Mouse (Mus musculus) heart, embryonic 16.5 days (tissue): ENCODE data around the gene Dazap1. TPM values are rescaled to one million over a fixed set of nuclear protein-coding genes. Genes with fewer than 3 reads are reported as not detected.
A peak's percentile ranks its signal among the peaks of the same experiment; 100 is the strongest.

ENCODE experiments used
- ATAC-seq: fragments of 200-750 bp; cut with Nextera tagmentation; replicated peaks from 2 replicates; pipeline ENCODE4 v1.8.0; 2017; ENCODE audit warnings: moderate number of reproducible peaks; ENCODE audit not compliant: insufficient read depth, low FRiP score; ENCODE audit errors: extremely low read depth
- H3K27ac ChIP-seq: fragments of 300-500 bp; sonication (generic); 2 replicates; pipeline ENCODE4 v1.5.1; 2014; ENCODE audit warnings: mild to moderate bottlenecking, low read length, control low read depth, moderate library complexity
- H3K27me3 ChIP-seq: fragments of 300-500 bp; sonication (generic); 2 replicates; pipeline ENCODE4 v1.6.1; 2014; ENCODE audit warnings: low read length, mixed read lengths; ENCODE audit not compliant: control insufficient read depth, insufficient read depth
- H3K36me3 ChIP-seq: fragments of 300-500 bp; sonication (generic); 2 replicates; pipeline ENCODE4 v1.6.1; 2014; ENCODE audit not compliant: control insufficient read depth, insufficient read depth
- H3K4me1 ChIP-seq: fragments of 300-500 bp; sonication (generic); 2 replicates; pipeline ENCODE4 v1.6.1; 2014; ENCODE audit warnings: low read length, mixed read lengths; ENCODE audit not compliant: control insufficient read depth, insufficient read depth
- H3K4me2 ChIP-seq: fragments of 300-500 bp; sonication (generic); 2 replicates; pipeline ENCODE4 v1.6.1; 2014; ENCODE audit warnings: low read depth, mild to moderate bottlenecking, control low read depth, low read length
- H3K4me3 ChIP-seq: fragments of 300-500 bp; sonication (generic); 2 replicates; pipeline ENCODE4 v1.5.1; 2014; ENCODE audit warnings: mild to moderate bottlenecking, control low read depth, low read length
- H3K9ac ChIP-seq: fragments of 300-500 bp; sonication (generic); 2 replicates; pipeline ENCODE4 v1.6.1; 2014; ENCODE audit warnings: low read length, control low read depth
- H3K9me3 ChIP-seq: fragments of 300-500 bp; sonication (generic); replicated peaks from 2 replicates; pipeline ENCODE4 v1.6.1; 2016; ENCODE audit warnings: low read length; ENCODE audit not compliant: control insufficient read depth
- WGBS: fragments of 180-500 bp; shearing (Covaris S2); extraction: QIAGEN DNeasy Blood & Tissue Kit; methylation state at CpG from one replicate; pipeline ENCODE4 v1.1.7; 2014; 5-methylcytosine and 5-hydroxymethylcytosine counted together
- polyA plus RNA-seq: library from polyadenylated mRNA; unstranded; fragments of >200 nt; fragmentation: Nextera tagmentation; extraction: Ambion mirVana; gene quantifications from 2 replicates; pipeline ENCODE4 v1.2.1, GENCODE M21; 2015

The Dazap1 gene
- polyA plus RNA-seq, 1 experiment from 2014 or later: 30.7 TPM

- ATAC-seq: no peak
- no peak overlapping the region for H3K9ac ChIP-seq
- H3K36me3 ChIP-seq: no peaks in the 10 kb centered on the region
- H3K4me2 ChIP-seq: no peak overlapping the region
- peaks cover 33% of the 10 kb centered on the region for H3K4me1 ChIP-seq
- H3K27ac ChIP-seq: no peak overlapping the region
- H3K9me3 ChIP-seq: no peaks in the 10 kb centered on the region
- peaks cover 79% of the 10 kb centered on the region for H3K27me3 ChIP-seq
- 56% methylated on average over 54 of the region's 54 CpGs for WGBS
- no peak overlapping the region for H3K4me3 ChIP-seq
Measured at GRCm38 (mm10) chr10:80312586-80313504, 51.6 kb downstream of the Dazap1 start.

- Histone ChIP-seq H3K36me3 (no peaks in the 10 kb centered on the region), H3K9ac (peak overlapping the region; percentile 43), H3K27ac (no peak overlapping the region), H3K9me3 (no peaks in the 10 kb centered on the region), H3K4me3 (0 out of 2 replicates have a peak overlapping the region, but pooled peaks have one; percentile 2), H3K4me2 (0 out of 2 replicates have a peak overlapping the region, but pooled peaks have one; percentile 15), H3K27me3 (peaks cover 78% of the 10 kb centered on the region), H3K4me1 (peaks cover 33% of the 10 kb centered on the region)
- WGBS: 20% methylated on average over 20 of the region's 20 CpGs
- no peak; the same call in 1 of the 2 replicates for ATAC-seq
Measured at GRCm38 (mm10) chr10:80313627-80314201, 52.4 kb downstream of the Dazap1 start.

GRCm38 (mm10) chr10:80314494-80315001 is 53.3 kb downstream of the Dazap1 start:
- Histone ChIP-seq H3K9me3 (no peaks in the 10 kb centered on the region), H3K27ac (no peak overlapping the region), H3K4me1 (peaks cover 39% of the 10 kb centered on the region), H3K4me2 (no peak overlapping the region), H3K4me3 (no peak overlapping the region), H3K9ac (peak overlapping the region; percentile 24), H3K36me3 (no peaks in the 10 kb centered on the region), H3K27me3 (peaks cover 71% of the 10 kb centered on the region)
- no peak for ATAC-seq
- 45% methylated on average over 16 of the region's 16 CpGs for WGBS

- H3K27me3 ChIP-seq: peaks cover 67% of the 10 kb centered on the region
- no peak overlapping the region for H3K4me3 ChIP-seq
- H3K9ac ChIP-seq: no peak overlapping the region; the same call in 1 of the 2 replicates
- H3K4me1 ChIP-seq: peaks cover 41% of the 10 kb centered on the region
- no peaks in the 10 kb centered on the region for H3K9me3 ChIP-seq
- H3K4me2 ChIP-seq: no peak overlapping the region
- WGBS: 41% methylated on average over 27 of the region's 27 CpGs
- no peaks in the 10 kb centered on the region for H3K36me3 ChIP-seq
- ATAC-seq: no peak
- no peak overlapping the region for H3K27ac ChIP-seq
Measured at GRCm38 (mm10) chr10:80315315-80315714, 54.0 kb downstream of the Dazap1 start.

GRCm38 (mm10) chr10:80316359-80316781 is 55.1 kb downstream of the Dazap1 start:
- Histone ChIP-seq H3K9ac (peak overlapping the region; percentile 55), H3K9me3 (no peaks in the 10 kb centered on the region), H3K4me1 (peaks cover 44% of the 10 kb centered on the region), H3K27ac (peak overlapping the region; percentile 35), H3K36me3 (no peaks in the 10 kb centered on the region), H3K4me3 (no peak overlapping the region; the same call in 1 of the 2 replicates), H3K4me2 (peak overlapping the region; percentile 34), H3K27me3 (peaks cover 56% of the 10 kb centered on the region)
- WGBS: 11% methylated on average over 11 of the region's 11 CpGs
- no peak for ATAC-seq

GRCm38 (mm10) chr10:80317011-80317410 is 55.7 kb downstream of the Dazap1 start:
- Histone ChIP-seq H3K27me3 (peaks cover 50% of the 10 kb centered on the region), H3K9ac (peak overlapping the region; percentile 55), H3K4me1 (peaks cover 44% of the 10 kb centered on the region), H3K4me3 (no peak overlapping the region), H3K9me3 (no peaks in the 10 kb centered on the region), H3K27ac (no peak overlapping the region), H3K4me2 (no peak overlapping the region; the same call in 1 of the 2 replicates), H3K36me3 (no peaks in the 10 kb centered on the region)
- no peak for ATAC-seq
- WGBS: 50% methylated on average over 10 of the region's 10 CpGs

GRCm38 (mm10) chr10:80320340-80320760 is 59.1 kb downstream of the Dazap1 start, which contains the start of gene 2310011J03Rik:
Gene 2310011J03Rik, minus strand, starts transcription at chr10:80320537.
- Histone ChIP-seq H3K4me2 (peak within 1 kb of the TSS; percentile 93), H3K9ac (peak within 1 kb of the TSS; percentile 94), H3K36me3 (no peaks in the 10 kb centered on the region), H3K27ac (peak within 1 kb of the TSS; percentile 72), H3K4me3 (peak within 1 kb of the TSS; percentile 93), H3K4me1 (peaks cover 42% of the 10 kb centered on the region), H3K9me3 (no peaks in the 10 kb centered on the region), H3K27me3 (peaks cover 16% of the 10 kb centered on the region)
- under 1% methylated on average over 34 of the region's 34 CpGs for WGBS
- ATAC-seq: peak; percentile 58

GRCm38 (mm10) chr10:80321014-80321669 is 59.9 kb downstream of the Dazap1 start:
- Histone ChIP-seq H3K9me3 (no peaks in the 10 kb centered on the region), H3K36me3 (no peaks in the 10 kb centered on the region), H3K27ac (no peak overlapping the region), H3K4me2 (no peak overlapping the region), H3K9ac (no peak overlapping the region), H3K4me3 (no peak overlapping the region), H3K27me3 (peaks cover 8% of the 10 kb centered on the region), H3K4me1 (peaks cover 37% of the 10 kb centered on the region)
- ATAC-seq: no peak
- 77% methylated on average over 6 of the region's 6 CpGs for WGBS
